10 mouse cellular contexts compared by ENCODE assay signal in the genomic region with DNA sequence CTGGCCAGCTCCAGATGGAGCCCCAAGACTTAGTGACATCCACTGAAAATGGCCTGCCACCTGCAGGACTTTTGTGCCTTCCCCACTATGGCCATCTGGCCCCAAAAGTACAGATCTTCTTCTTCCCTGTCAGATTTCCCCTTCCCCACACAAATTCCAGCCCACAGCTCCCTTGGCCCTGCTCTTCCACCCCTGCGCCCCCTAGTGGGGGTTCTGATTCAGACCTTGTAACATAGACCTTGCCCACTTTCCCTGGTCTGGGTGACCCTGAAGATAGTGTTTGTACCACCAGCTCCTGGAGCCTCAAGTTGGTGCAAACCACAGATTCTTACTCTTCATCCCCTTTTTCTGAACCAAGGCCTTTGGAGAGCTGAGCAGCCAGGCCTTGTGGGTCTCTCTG. TPM values are rescaled to one million over a fixed set of nuclear protein-coding genes. Genes with fewer than 3 reads are reported as not detected.
DNase-seq lines count a peak whose midpoint lies in the region; ATAC-seq and TF ChIP-seq lines count a peak whose summit lies in the region.
"Had no signal": no experiment of that assay in that cellular context is flagged by ENCODE, and none has a peak within 500 bp of the region (broad histone marks: within the 10 kb centered on the region; RNA-seq: fewer than 3 reads in every experiment).

No protein-coding gene starts in this region.

- peaks cover 3% of the 10 kb centered on the region; the same call in 1 of the 2 replicates for H3K4me1 ChIP-seq in forebrain, embryonic 11.5 days (replicated peaks; ENCODE audit: control insufficient read depth, insufficient read depth, low read length)
- H3K4me1 ChIP-seq in forebrain, embryonic 13.5 days, result peaks cover 26% of the 10 kb centered on the region
- no peaks in the 10 kb centered on the region for H3K4me1 ChIP-seq in ES-Bruce4 (ENCODE audit: control insufficient read depth, insufficient read depth, low read length)
- peaks cover 62% of the 10 kb centered on the region for H3K4me1 ChIP-seq in cerebellum, adult 2 months (ENCODE audit: control insufficient read depth, insufficient read depth, low read length)
- peaks cover 10% of the 10 kb centered on the region; the same call in 1 of the 2 replicates for H3K4me1 ChIP-seq in kidney, embryonic 14.5 days (ENCODE audit: control insufficient read depth, insufficient read depth, low read length)
- H3K4me1 ChIP-seq in lung, postnatal 0 days (ENCODE audit: insufficient read depth, low read depth, low read length), result peaks cover 10% of the 10 kb centered on the region

- TF ChIP-seq POLR2A in ES-Bruce4 (IDR thresholded peaks at IDR 0.05; ENCODE audit: insufficient read depth, low read length), result no peak
- TF ChIP-seq POLR2A in cerebellum, adult 2 months (IDR thresholded peaks at IDR 0.05; ENCODE audit: borderline replicate concordance, insufficient read depth, low read length), result no peak

- H3K9ac ChIP-seq in forebrain, embryonic 11.5 days (ENCODE audit: low read length), result no peak overlapping the region
- H3K9ac ChIP-seq in forebrain, embryonic 13.5 days, result no peak overlapping the region
- H3K9ac ChIP-seq in ES-Bruce4 (ENCODE audit: low read depth, poor library complexity, severe bottlenecking), result no peak overlapping the region
- no peak overlapping the region for H3K9ac ChIP-seq in kidney, embryonic 14.5 days (ENCODE audit: low read depth, low read length)
- no peak overlapping the region for H3K9ac ChIP-seq in lung, postnatal 0 days (replicated peaks; ENCODE audit: low read depth)

- H3K9me3 ChIP-seq in forebrain, embryonic 11.5 days (ENCODE audit: control insufficient read depth, low read length), result no peaks in the 10 kb centered on the region
- no peaks in the 10 kb centered on the region for H3K9me3 ChIP-seq in forebrain, embryonic 13.5 days (replicated peaks)
- H3K9me3 ChIP-seq in ES-Bruce4 (replicated peaks; ENCODE audit: control insufficient read depth, insufficient read depth, low read length, poor library complexity, severe bottlenecking), result no peaks in the 10 kb centered on the region
- H3K9me3 ChIP-seq in kidney, embryonic 14.5 days (ENCODE audit: control insufficient read depth, low read length), result no peaks in the 10 kb centered on the region
- H3K9me3 ChIP-seq in lung, postnatal 0 days (ENCODE audit: low read length), result no peaks in the 10 kb centered on the region

- no peak overlapping the region for H3K4me2 ChIP-seq in forebrain, embryonic 11.5 days (ENCODE audit: low read depth, low read length, severe bottlenecking)
- H3K4me2 ChIP-seq in forebrain, embryonic 13.5 days, result no peak overlapping the region; the same call in 1 of the 2 replicates
- H3K4me2 ChIP-seq in kidney, embryonic 14.5 days (replicated peaks; ENCODE audit: low read depth, low read length), result peak overlapping the region; percentile 44; the same call in 1 of the 2 replicates
- peak overlapping the region; percentile 62 for H3K4me2 ChIP-seq in lung, postnatal 0 days (replicated peaks; ENCODE audit: low read depth, low read length)

- 0% methylated on average over 1 of the region's 1 CpGs for WGBS in forebrain, embryonic 11.5 days
- 0% methylated on average over 1 of the region's 1 CpGs for WGBS in forebrain, embryonic 13.5 days
- 0% methylated on average over 1 of the region's 1 CpGs for WGBS in cerebellum, adult 2 months
- WGBS in kidney, embryonic 14.5 days, result 0% methylated on average over 1 of the region's 1 CpGs
- WGBS in lung, postnatal 0 days, result 0% methylated on average over 1 of the region's 1 CpGs

- peak; percentile 82 for TF ChIP-seq CTCF in ES-Bruce4 (IDR thresholded peaks at IDR 0.05; ENCODE audit: low read depth, low read length)
- TF ChIP-seq CTCF in cerebellum, adult 2 months (IDR thresholded peaks at IDR 0.05; ENCODE audit: borderline replicate concordance, insufficient read depth, low read depth, low read length), result peak; percentile 75; the same call in 1 of the 2 replicates
- TF ChIP-seq CTCF in lung, postnatal 0 days (IDR thresholded peaks at IDR 0.05), result peak; percentile 93

- no peak overlapping the region for H3K27ac ChIP-seq in forebrain, embryonic 11.5 days (ENCODE audit: low read depth, low read length)
- no peak overlapping the region for H3K27ac ChIP-seq in forebrain, embryonic 13.5 days
- no peak overlapping the region for H3K27ac ChIP-seq in ES-Bruce4 (ENCODE audit: insufficient read depth, low read length)
- H3K27ac ChIP-seq in cerebellum, adult 2 months (ENCODE audit: insufficient read depth, low read length), result no peak overlapping the region
- H3K27ac ChIP-seq in kidney, embryonic 14.5 days (ENCODE audit: low read depth, low read length), result no peak overlapping the region
- H3K27ac ChIP-seq in lung, postnatal 0 days (ENCODE audit: low read length), result no peak overlapping the region
- H3K27ac ChIP-seq: macrophage had no signal

- intact Hi-C loops in gastrocnemius, postnatal 36 days (cut with DNase I), result no loop called here

- H3K27me3 ChIP-seq in forebrain, embryonic 11.5 days (ENCODE audit: control insufficient read depth, insufficient read depth, low read length), result peaks cover 52% of the 10 kb centered on the region
- peaks cover 98% of the 10 kb centered on the region for H3K27me3 ChIP-seq in forebrain, embryonic 13.5 days
- H3K27me3 ChIP-seq in ES-Bruce4 (ENCODE audit: control insufficient read depth, insufficient read depth, low read length, poor library complexity, severe bottlenecking), result peaks cover 11% of the 10 kb centered on the region; the same call in 1 of the 2 replicates
- H3K27me3 ChIP-seq in cerebellum, adult 2 months (ENCODE audit: control insufficient read depth, insufficient read depth, low read length), result no peaks in the 10 kb centered on the region
- H3K27me3 ChIP-seq in kidney, embryonic 14.5 days (ENCODE audit: control insufficient read depth, insufficient read depth, low read length), result peaks cover 62% of the 10 kb centered on the region
- peaks cover 40% of the 10 kb centered on the region for H3K27me3 ChIP-seq in lung, postnatal 0 days (replicated peaks; ENCODE audit: insufficient read depth, low read length)

- H3K4me3 ChIP-seq in forebrain, embryonic 11.5 days (ENCODE audit: low read depth, low read length), result no peak overlapping the region
- no peak overlapping the region for H3K4me3 ChIP-seq in forebrain, embryonic 13.5 days
- no peak overlapping the region for H3K4me3 ChIP-seq in ES-Bruce4 (ENCODE audit: low read depth, low read length)
- H3K4me3 ChIP-seq in cerebellum, adult 2 months (replicated peaks; ENCODE audit: insufficient read depth, low read depth, low read length), result no peak overlapping the region
- peak overlapping the region; percentile 28; the same call in 1 of the 2 replicates for H3K4me3 ChIP-seq in kidney, embryonic 14.5 days (ENCODE audit: low read length)
- H3K4me3 ChIP-seq in lung, postnatal 0 days (ENCODE audit: low read depth, low read length), result no peak overlapping the region; the same call in 1 of the 2 replicates

- ATAC-seq in forebrain, embryonic 11.5 days (replicated peaks; ENCODE audit: low FRiP score), result no peak
- ATAC-seq in forebrain, embryonic 13.5 days, result no peak
- no peak for ATAC-seq in kidney, embryonic 14.5 days (ENCODE audit: low FRiP score, low TSS enrichment)
- peak; percentile 55 for ATAC-seq in lung, postnatal 0 days
- ATAC-seq: Patski had no signal

- H3K36me3 ChIP-seq in forebrain, embryonic 11.5 days (ENCODE audit: control insufficient read depth, insufficient read depth, low read length), result no peaks in the 10 kb centered on the region
- H3K36me3 ChIP-seq in forebrain, embryonic 13.5 days (ENCODE audit: poor library complexity, severe bottlenecking), result no peaks in the 10 kb centered on the region
- no peaks in the 10 kb centered on the region for H3K36me3 ChIP-seq in ES-Bruce4 (ENCODE audit: control insufficient read depth, insufficient read depth, low read length, poor library complexity, severe bottlenecking)
- H3K36me3 ChIP-seq in kidney, embryonic 14.5 days (ENCODE audit: control insufficient read depth, insufficient read depth, low read length), result no peaks in the 10 kb centered on the region
- no peaks in the 10 kb centered on the region for H3K36me3 ChIP-seq in lung, postnatal 0 days (ENCODE audit: insufficient read depth, low read length)

- no peak for TF ChIP-seq EP300 in ES-Bruce4 (IDR thresholded peaks at IDR 0.05; ENCODE audit: insufficient read depth, low read depth, low read length)
- no peak for TF ChIP-seq EP300 in lung, postnatal 0 days (IDR thresholded peaks at IDR 0.05)

- peak; percentile 90 for DNase-seq in forebrain, embryonic 11.5 days (ENCODE audit: low spot score)
- DNase-seq in cerebellum, adult 2 months, result peak; percentile 75 to 82
- peak; percentile 55 to 73 for DNase-seq in gastrocnemius, postnatal 36 days
- DNase-seq in lung, postnatal 0 days (ENCODE audit: low spot score), result peak; percentile 78
- peak; percentile 61 for DNase-seq in spleen, adult 12 weeks (ENCODE audit: low spot score)

RNA-seq across cellular contexts. Expression of a gene that starts 3.1 kb away (rescaled TPM):
- polyA plus RNA-seq in forebrain, embryonic 11.5 days (2014; fragmentation: Nextera tagmentation; extraction: Ambion mirVana), result not detected in 2 replicates
- polyA plus RNA-seq in forebrain, embryonic 13.5 days (2015; fragmentation: Nextera tagmentation; extraction: Ambion mirVana), result 0.14 TPM in 1 of 2 replicates, not detected in the other
- polyA plus RNA-seq in ES-Bruce4 (2011; ENCODE audit: insufficient read depth, insufficient read length, low read depth, missing spikeins), result not detected in 2 replicates
- polyA plus RNA-seq in cerebellum, adult 2 months (2012; rRNA removed), result 0.20 and 0.21 TPM in 2 replicates
- not detected for total RNA-seq in gastrocnemius, postnatal 36 days (2021)
- polyA plus RNA-seq in kidney, embryonic 14.5 days (2014; fragmentation: Nextera tagmentation; extraction: Ambion mirVana), result not detected in 2 replicates
- 42.2 and 46.5 TPM in 2 replicates for polyA plus RNA-seq in lung, postnatal 0 days (2015; fragmentation: Nextera tagmentation; extraction: Ambion mirVana)
- polyA plus RNA-seq: macrophage, Patski had no signal

RNA-seq across cellular contexts. Expression of a gene that starts 4.9 kb away (rescaled TPM):
- not detected in 2 replicates for polyA plus RNA-seq in forebrain, embryonic 11.5 days (2014; fragmentation: Nextera tagmentation; extraction: Ambion mirVana)
- polyA plus RNA-seq in forebrain, embryonic 13.5 days (2015; fragmentation: Nextera tagmentation; extraction: Ambion mirVana), result not detected in 2 replicates
- polyA plus RNA-seq in ES-Bruce4 (2011; ENCODE audit: insufficient read depth, insufficient read length, low read depth, missing spikeins), result not detected in 2 replicates
- polyA plus RNA-seq in cerebellum, adult 2 months (2012; rRNA removed), result not detected in 2 replicates
- total RNA-seq in gastrocnemius, postnatal 36 days (2021), result not detected
- not detected in 2 replicates for polyA plus RNA-seq in kidney, embryonic 14.5 days (2014; fragmentation: Nextera tagmentation; extraction: Ambion mirVana)
- not detected in 2 replicates for polyA plus RNA-seq in lung, postnatal 0 days (2015; fragmentation: Nextera tagmentation; extraction: Ambion mirVana)
- polyA plus RNA-seq: macrophage, Patski had no signal

RNA-seq across cellular contexts. Expression of a gene that starts 20.6 kb away (rescaled TPM):
- polyA plus RNA-seq in forebrain, embryonic 11.5 days (2014; fragmentation: Nextera tagmentation; extraction: Ambion mirVana), result 116 and 126 TPM in 2 replicates
- polyA plus RNA-seq in forebrain, embryonic 13.5 days (2015; fragmentation: Nextera tagmentation; extraction: Ambion mirVana), result 126 and 148 TPM in 2 replicates
- 72.4 and 76.0 TPM in 2 replicates for polyA plus RNA-seq in ES-Bruce4 (2011; ENCODE audit: insufficient read depth, insufficient read length, low read depth, missing spikeins)
- 103 TPM in 2 replicates for polyA plus RNA-seq in cerebellum, adult 2 months (2012; rRNA removed)
- total RNA-seq in gastrocnemius, postnatal 36 days (2021), result 10 to 100 TPM; 27.0 to 27.8 TPM
- polyA plus RNA-seq in kidney, embryonic 14.5 days (2014; fragmentation: Nextera tagmentation; extraction: Ambion mirVana), result 71.4 and 111 TPM in 2 replicates
- 88.4 and 89.0 TPM in 2 replicates for polyA plus RNA-seq in lung, postnatal 0 days (2015; fragmentation: Nextera tagmentation; extraction: Ambion mirVana)

RNA-seq across cellular contexts. Expression of a gene that starts 20.6 kb away (rescaled TPM):
- polyA plus RNA-seq in forebrain, embryonic 11.5 days (2014; fragmentation: Nextera tagmentation; extraction: Ambion mirVana), result 222 and 238 TPM in 2 replicates
- polyA plus RNA-seq in forebrain, embryonic 13.5 days (2015; fragmentation: Nextera tagmentation; extraction: Ambion mirVana), result 233 and 245 TPM in 2 replicates
- 47.4 and 49.1 TPM in 2 replicates for polyA plus RNA-seq in ES-Bruce4 (2011; ENCODE audit: insufficient read depth, insufficient read length, low read depth, missing spikeins)
- 74.5 and 75.9 TPM in 2 replicates for polyA plus RNA-seq in cerebellum, adult 2 months (2012; rRNA removed)
- 10 to 100 TPM; 25.8 to 25.9 TPM for total RNA-seq in gastrocnemius, postnatal 36 days (2021)
- 212 and 253 TPM in 2 replicates for polyA plus RNA-seq in kidney, embryonic 14.5 days (2014; fragmentation: Nextera tagmentation; extraction: Ambion mirVana)
- 146 and 173 TPM in 2 replicates for polyA plus RNA-seq in lung, postnatal 0 days (2015; fragmentation: Nextera tagmentation; extraction: Ambion mirVana)

RNA-seq across cellular contexts. Expression of a gene that starts 26.1 kb away (rescaled TPM):
- polyA plus RNA-seq in forebrain, embryonic 11.5 days (2014; fragmentation: Nextera tagmentation; extraction: Ambion mirVana), result 1.7 and 2.1 TPM in 2 replicates
- polyA plus RNA-seq in forebrain, embryonic 13.5 days (2015; fragmentation: Nextera tagmentation; extraction: Ambion mirVana), result 5.6 and 7.9 TPM in 2 replicates
- polyA plus RNA-seq in ES-Bruce4 (2011; ENCODE audit: insufficient read depth, insufficient read length, low read depth, missing spikeins), result 2.7 and 4.2 TPM in 2 replicates
- 282 and 290 TPM in 2 replicates for polyA plus RNA-seq in cerebellum, adult 2 months (2012; rRNA removed)
- not detected for total RNA-seq in gastrocnemius, postnatal 36 days (2021)
- 0.32 and 0.64 TPM in 2 replicates for polyA plus RNA-seq in kidney, embryonic 14.5 days (2014; fragmentation: Nextera tagmentation; extraction: Ambion mirVana)
- 0.30 and 0.36 TPM in 2 replicates for polyA plus RNA-seq in lung, postnatal 0 days (2015; fragmentation: Nextera tagmentation; extraction: Ambion mirVana)
- polyA plus RNA-seq: macrophage had no signal

Comparison
In these comparisons a context has a peak if more than half of its experiments do, and no peak if none do; other contexts are left out.
1. H3K4me2 ChIP-seq: peak in kidney, embryonic 14.5 days (single experiment) and lung, postnatal 0 days (single experiment); none in forebrain, embryonic 11.5 days (single experiment) and forebrain, embryonic 13.5 days (single experiment).
2. RNA of a gene that starts 3.1 kb away (polyA plus RNA-seq): 42.2 to 46.5 TPM in lung, postnatal 0 days; 0.20 to 0.21 TPM in cerebellum, adult 2 months, 0.14 TPM in forebrain, embryonic 13.5 days, not detected in kidney, embryonic 14.5 days, not detected in forebrain, embryonic 11.5 days and not detected in ES-Bruce4; every median in the first group is over 10 times any median in the second.
3. Peak in every context shown above with its lines, with median percentiles within 50 percentile points of each other: DNase-seq and CTCF ChIP-seq.